Mouse (Mus musculus) forebrain, embryonic 15.5 days (tissue): ENCODE data around the gene Pck1. TPM values are rescaled to one million over a fixed set of nuclear protein-coding genes. Genes with fewer than 3 reads are reported as not detected.

Experiments used
- ATAC-seq: fragments of 200-750 bp; cut with Nextera tagmentation; replicated peaks from 2 replicates; pipeline ENCODE4 v1.8.0; 2017; ENCODE audit warnings: mild to moderate bottlenecking, moderate TSS enrichment, moderate library complexity
- H3K27ac ChIP-seq: fragments of 300-500 bp; sonication (generic); replicated peaks from 2 replicates; pipeline ENCODE4 v1.5.1; 2015; ENCODE audit warnings: mild to moderate bottlenecking, inconsistent platforms
- H3K27me3 ChIP-seq: fragments of 300-500 bp; sonication (generic); 2 replicates; pipeline ENCODE4 v1.6.1; 2015; ENCODE audit warnings: inconsistent platforms
- H3K36me3 ChIP-seq: fragments of 300-500 bp; sonication (generic); 2 replicates; pipeline ENCODE4 v1.6.1; 2015; ENCODE audit warnings: mild to moderate bottlenecking, inconsistent platforms
- H3K4me1 ChIP-seq: fragments of 300-500 bp; sonication (generic); 2 replicates; pipeline ENCODE4 v1.6.1; 2015; ENCODE audit warnings: inconsistent platforms
- H3K4me2 ChIP-seq: fragments of 300-500 bp; sonication (generic); replicated peaks from 2 replicates; pipeline ENCODE4 v1.6.1; 2015; ENCODE audit warnings: mild to moderate bottlenecking, inconsistent platforms
- H3K4me3 ChIP-seq: fragments of 300-500 bp; sonication (generic); 2 replicates; pipeline ENCODE4 v1.5.1; 2015; ENCODE audit warnings: mild to moderate bottlenecking, inconsistent platforms
- H3K9ac ChIP-seq: fragments of 300-500 bp; sonication (generic); replicated peaks from 2 replicates; pipeline ENCODE4 v1.6.1; 2015; ENCODE audit warnings: mild to moderate bottlenecking, inconsistent platforms
- H3K9me3 ChIP-seq: fragments of 300-500 bp; sonication (generic); 2 replicates; pipeline ENCODE4 v1.6.1; 2016; ENCODE audit warnings: inconsistent platforms
- WGBS: fragments of 180-500 bp; shearing (Covaris S2); methylation state at CpG from one replicate; pipeline ENCODE4 v1.1.7; 2015; ENCODE audit warnings: mixed read lengths; 5-methylcytosine and 5-hydroxymethylcytosine counted together
- polyA plus RNA-seq: library from polyadenylated mRNA; unstranded; fragments of >200 nt; fragmentation: Nextera tagmentation; extraction: Ambion mirVana; gene quantifications from 2 replicates; pipeline ENCODE4 v1.2.1, GENCODE M21; 2015

The Pck1 gene
- polyA plus RNA-seq, 1 experiment from 2014 or later: not detected

DNA sequence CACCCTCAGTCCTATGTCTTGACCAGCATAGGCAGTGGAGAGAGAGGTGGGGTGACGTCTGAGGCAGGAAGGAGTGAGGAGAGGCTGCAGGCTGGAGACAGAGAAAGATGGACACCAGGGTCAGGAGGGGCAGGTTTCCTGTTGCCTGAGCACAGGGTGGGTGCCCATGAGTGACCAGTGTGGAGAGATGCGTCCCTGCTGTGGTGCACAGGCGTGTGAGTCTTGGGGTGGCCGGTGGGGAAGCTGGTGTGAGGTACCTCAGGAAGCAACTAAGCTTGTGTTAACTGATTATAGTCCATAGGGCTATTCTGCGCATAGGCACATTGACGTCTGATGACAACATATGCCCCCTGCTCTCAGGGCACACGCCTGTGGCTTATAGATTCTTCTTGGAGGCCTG, 26.2 kb downstream of the Pck1 start:
- no peak overlapping the region for H3K4me2 ChIP-seq
- H3K4me1 ChIP-seq: peaks cover 7% of the 10 kb centered on the region
- WGBS: 88% methylated on average over 7 of the region's 7 CpGs
- H3K9ac ChIP-seq: no peak overlapping the region
- H3K27me3 ChIP-seq: no peaks in the 10 kb centered on the region
- H3K36me3 ChIP-seq: no peaks in the 10 kb centered on the region
- no peak for ATAC-seq
- no peak overlapping the region for H3K27ac ChIP-seq
- no peak overlapping the region for H3K4me3 ChIP-seq
- H3K9me3 ChIP-seq: no peaks in the 10 kb centered on the region

DNA sequence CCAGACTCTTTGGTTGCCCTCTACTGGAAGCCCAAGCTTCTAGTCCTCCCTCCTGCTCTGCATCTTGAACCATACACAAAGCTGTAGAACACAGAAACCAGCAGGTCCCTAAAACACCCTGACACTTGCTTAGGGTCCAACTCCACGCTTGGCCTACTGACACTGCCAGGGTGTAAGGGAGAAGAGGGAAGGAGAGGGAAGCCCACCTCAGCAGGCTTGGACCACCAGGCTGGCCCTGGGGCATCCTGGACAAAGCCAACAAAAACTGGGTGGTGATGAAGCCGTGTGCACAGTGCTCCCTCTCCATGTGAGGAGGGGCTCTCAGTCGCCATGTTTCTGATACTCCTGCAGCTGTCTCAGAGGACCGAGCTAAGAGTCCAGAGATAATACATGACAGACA, 27.2 kb downstream of the Pck1 start:
- Histone ChIP-seq H3K27me3 (no peaks in the 10 kb centered on the region), H3K36me3 (no peaks in the 10 kb centered on the region), H3K9ac (no peak overlapping the region), H3K27ac (no peak overlapping the region), H3K9me3 (no peaks in the 10 kb centered on the region), H3K4me2 (no peak overlapping the region), H3K4me1 (no peaks in the 10 kb centered on the region), H3K4me3 (no peak overlapping the region)
- ATAC-seq: no peak
- WGBS: 80% methylated on average over 4 of the region's 4 CpGs

DNA sequence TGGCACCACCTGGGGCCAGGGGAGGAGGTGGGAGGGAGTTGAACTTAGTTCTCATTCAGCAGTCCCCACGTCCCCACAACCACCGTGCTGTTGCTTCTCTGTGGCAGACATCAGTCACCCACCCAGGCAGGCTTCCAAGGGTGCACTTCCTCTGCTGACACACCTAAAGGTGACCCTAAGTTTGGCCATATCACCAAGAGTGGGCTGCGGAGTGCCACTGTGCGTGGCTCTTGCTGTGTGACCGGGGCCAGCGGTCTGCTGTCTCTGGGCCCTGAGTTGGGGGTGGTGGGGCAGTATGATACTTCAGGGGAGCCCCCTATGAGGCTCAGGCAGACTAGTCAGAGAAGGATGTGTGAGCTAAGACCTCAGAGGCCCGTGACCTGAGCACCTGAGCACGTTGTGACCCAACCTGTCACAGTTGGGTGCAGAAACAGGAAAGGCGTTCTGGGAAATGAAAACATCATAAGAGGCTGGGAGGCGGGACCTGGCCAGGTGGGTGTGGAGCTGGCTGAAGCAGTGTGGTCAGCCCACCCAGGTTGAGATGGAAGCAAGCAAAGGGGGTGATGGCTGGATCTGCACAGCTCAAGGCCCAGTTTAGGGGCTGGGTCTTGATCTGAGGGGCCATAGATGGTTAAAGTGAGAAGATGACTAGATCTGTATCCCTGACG, 28.0 kb downstream of the Pck1 start:
- Histone ChIP-seq H3K27ac (no peak overlapping the region), H3K4me3 (no peak overlapping the region), H3K9ac (no peak overlapping the region), H3K4me1 (no peaks in the 10 kb centered on the region), H3K9me3 (no peaks in the 10 kb centered on the region), H3K36me3 (no peaks in the 10 kb centered on the region), H3K4me2 (no peak overlapping the region), H3K27me3 (no peaks in the 10 kb centered on the region)
- no peak for ATAC-seq
- 88% methylated on average over 11 of the region's 11 CpGs for WGBS

DNA sequence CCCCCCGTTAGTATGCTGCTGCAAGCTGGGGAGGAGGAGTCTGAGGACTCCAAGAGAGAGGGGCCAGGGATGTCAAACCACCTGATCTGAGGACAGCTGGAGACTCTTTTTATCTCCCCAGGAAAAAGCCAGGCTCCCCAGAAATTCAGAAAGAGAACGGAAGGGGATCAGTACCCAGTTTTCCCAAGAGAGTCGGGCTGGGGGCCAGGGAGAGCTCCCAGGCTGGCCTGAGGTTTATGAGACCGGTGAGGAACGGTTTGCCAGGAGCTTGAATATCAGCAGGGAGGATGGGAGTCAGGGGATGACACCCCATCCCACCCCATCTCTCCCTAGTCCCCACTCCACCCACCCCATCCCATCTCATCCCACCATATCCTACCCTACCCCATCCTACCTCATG, 28.6 kb downstream of the Pck1 start:
- H3K9me3 ChIP-seq: no peaks in the 10 kb centered on the region
- no peak for ATAC-seq
- no peak overlapping the region for H3K27ac ChIP-seq
- H3K27me3 ChIP-seq: no peaks in the 10 kb centered on the region
- H3K4me2 ChIP-seq: no peak overlapping the region
- H3K4me1 ChIP-seq: no peaks in the 10 kb centered on the region
- 62% methylated on average over 5 of the region's 5 CpGs for WGBS
- H3K9ac ChIP-seq: no peak overlapping the region
- no peaks in the 10 kb centered on the region for H3K36me3 ChIP-seq
- H3K4me3 ChIP-seq: no peak overlapping the region

DNA sequence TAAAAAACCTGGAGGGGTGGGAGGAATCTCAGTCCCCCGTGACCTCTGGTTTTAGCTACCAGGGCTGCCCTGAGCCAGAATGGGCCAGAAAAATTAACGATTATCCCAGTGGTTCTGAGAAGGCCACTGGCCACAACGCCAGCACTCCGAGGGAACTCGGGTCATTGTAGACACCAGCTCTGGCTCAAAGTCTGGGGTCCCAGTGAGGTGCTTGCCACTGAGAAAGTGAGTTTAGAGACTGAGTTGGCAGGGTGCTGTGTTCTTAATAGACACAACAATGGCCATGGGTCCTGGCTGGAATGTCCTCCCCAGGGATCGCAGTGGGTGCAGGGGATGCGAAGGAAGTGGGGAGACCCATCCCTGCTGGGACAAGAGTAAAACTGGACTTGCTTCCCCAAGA, 29.1 kb downstream of the Pck1 start:
- 86% methylated on average over 7 of the region's 7 CpGs for WGBS
- no peaks in the 10 kb centered on the region for H3K9me3 ChIP-seq
- no peaks in the 10 kb centered on the region for H3K27me3 ChIP-seq
- H3K9ac ChIP-seq: no peak overlapping the region
- no peaks in the 10 kb centered on the region for H3K4me1 ChIP-seq
- ATAC-seq: no peak
- no peaks in the 10 kb centered on the region for H3K36me3 ChIP-seq
- no peak overlapping the region for H3K27ac ChIP-seq
- no peak overlapping the region for H3K4me2 ChIP-seq
- no peak overlapping the region for H3K4me3 ChIP-seq

DNA sequence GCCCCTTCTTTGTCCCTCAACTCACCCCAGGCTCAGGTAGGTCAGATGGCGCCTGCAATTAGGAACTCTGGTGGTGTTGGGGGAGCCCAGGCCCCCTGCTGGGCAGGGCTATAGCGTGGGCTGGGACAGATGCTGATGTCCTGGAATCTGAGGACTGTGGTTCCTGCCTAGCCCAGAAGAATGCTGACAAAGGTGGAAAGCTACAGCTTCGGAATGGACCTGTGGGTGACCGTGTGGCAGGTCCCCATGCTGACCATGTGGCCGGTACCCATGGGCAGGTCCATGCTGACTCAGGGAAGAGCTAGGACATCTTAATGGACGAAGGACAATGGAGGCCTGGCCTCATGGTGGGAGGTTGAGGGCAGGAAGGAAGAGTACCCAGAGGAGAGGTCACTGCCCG, 29.9 kb downstream of the Pck1 start:
- WGBS: 85% methylated on average over 7 of the region's 7 CpGs

DNA sequence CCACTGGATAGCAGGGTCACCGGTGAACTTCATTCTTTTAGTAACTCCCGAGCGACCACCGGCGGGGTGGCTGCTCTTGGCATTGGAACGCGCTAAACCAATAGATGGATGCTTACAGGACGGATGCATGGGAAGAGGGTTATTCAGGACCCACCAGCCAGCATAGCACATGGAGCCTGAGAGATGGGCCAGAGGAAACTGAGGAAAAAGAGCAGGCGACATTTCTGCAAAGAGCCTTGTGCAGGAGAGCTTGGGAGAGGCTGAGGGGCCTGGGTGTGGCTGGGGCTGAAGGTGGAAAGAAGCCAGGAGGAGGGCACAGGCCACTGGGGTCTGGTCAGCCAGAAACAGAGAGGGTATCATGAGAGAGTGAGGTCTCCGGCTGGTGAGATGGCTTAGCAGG, 30.5 kb downstream of the Pck1 start:
- Histone ChIP-seq H3K4me3 (no peak overlapping the region), H3K27me3 (no peaks in the 10 kb centered on the region), H3K9ac (no peak overlapping the region), H3K36me3 (no peaks in the 10 kb centered on the region), H3K9me3 (no peaks in the 10 kb centered on the region), H3K27ac (no peak overlapping the region), H3K4me1 (no peaks in the 10 kb centered on the region), H3K4me2 (no peak overlapping the region)
- WGBS: 89% methylated on average over 10 of the region's 10 CpGs
- ATAC-seq: no peak

More for the DNA sequence above, 29.9 kb downstream of the Pck1 start:
- no peak for ATAC-seq
- Histone ChIP-seq H3K9me3 (no peaks in the 10 kb centered on the region), H3K4me3 (no peak overlapping the region), H3K4me2 (no peak overlapping the region), H3K27me3 (no peaks in the 10 kb centered on the region), H3K4me1 (no peaks in the 10 kb centered on the region), H3K36me3 (no peaks in the 10 kb centered on the region), H3K27ac (no peak overlapping the region), H3K9ac (no peak overlapping the region)

DNA sequence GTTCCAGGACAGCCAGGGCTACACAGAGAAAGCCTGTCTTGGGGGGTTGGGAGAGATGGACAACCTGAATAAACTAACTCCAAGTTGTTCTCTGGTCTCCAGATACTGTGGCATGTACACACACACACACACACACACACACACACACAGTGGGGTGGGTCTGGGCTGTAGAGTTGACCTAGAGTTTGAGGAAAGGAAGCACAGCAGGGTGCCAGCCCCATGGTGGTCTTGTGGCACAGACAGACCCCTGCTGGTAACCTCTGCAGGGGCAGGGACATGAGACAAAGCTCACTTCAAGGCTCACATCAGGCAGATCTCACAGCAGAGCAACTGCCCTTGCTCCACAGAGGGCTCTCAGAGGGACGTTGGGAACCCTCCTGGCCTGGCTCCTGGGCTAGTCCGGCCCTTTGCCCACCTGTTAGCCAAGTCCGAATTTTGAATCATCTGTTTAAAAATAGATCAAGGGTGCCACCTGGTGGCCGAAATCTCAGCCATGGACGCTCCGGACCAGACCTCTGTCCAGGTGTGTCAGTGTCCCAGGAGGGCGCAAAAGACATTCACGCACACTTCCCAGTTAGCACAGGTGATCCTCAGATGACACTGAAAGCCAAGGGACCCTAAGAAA, 31.1 kb downstream of the Pck1 start:
- no peak overlapping the region for H3K27ac ChIP-seq
- no peak overlapping the region for H3K4me2 ChIP-seq
- WGBS: 13% methylated on average over 8 of the region's 8 CpGs
- H3K4me1 ChIP-seq: no peaks in the 10 kb centered on the region
- H3K9ac ChIP-seq: no peak overlapping the region
- no peak overlapping the region for H3K4me3 ChIP-seq
- H3K27me3 ChIP-seq: no peaks in the 10 kb centered on the region
- no peaks in the 10 kb centered on the region for H3K9me3 ChIP-seq
- ATAC-seq: no peak; the same call in 1 of the 2 replicates
- H3K36me3 ChIP-seq: no peaks in the 10 kb centered on the region

DNA sequence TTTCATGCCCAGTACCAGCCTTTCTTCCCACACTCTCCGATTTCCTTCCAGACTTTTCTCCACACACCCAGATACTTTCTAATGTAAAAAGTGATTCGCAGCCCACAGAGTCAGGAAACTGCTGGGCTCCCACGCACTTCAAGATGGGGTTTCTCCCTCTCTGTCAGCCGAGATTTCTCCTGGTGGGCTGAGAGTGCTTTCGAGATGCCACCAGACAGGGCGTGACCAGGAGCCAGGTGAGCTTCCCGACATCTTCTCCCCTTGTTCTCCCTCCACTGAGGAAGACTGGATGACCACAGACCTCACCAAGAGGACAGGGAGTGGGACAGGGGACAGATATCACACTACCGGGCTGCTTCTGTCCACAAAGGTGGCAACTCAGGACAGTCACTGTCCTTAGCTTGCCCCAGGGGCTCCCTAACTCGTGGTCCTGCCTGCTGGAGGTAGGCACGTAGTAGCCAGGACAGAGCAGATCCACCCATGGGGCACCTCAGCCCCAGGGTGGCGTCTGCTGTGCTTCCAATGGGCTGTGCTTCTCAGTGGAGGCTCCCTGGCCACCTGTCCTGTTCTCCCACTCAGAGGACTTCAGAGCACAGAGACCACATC, 31.7 kb downstream of the Pck1 start:
- Histone ChIP-seq H3K27ac (no peak overlapping the region), H3K4me3 (no peak overlapping the region), H3K4me1 (no peaks in the 10 kb centered on the region), H3K27me3 (no peaks in the 10 kb centered on the region), H3K9me3 (no peaks in the 10 kb centered on the region), H3K9ac (no peak overlapping the region), H3K36me3 (no peaks in the 10 kb centered on the region), H3K4me2 (no peak overlapping the region)
- no peak for ATAC-seq
- WGBS: 62% methylated on average over 11 of the region's 11 CpGs

DNA sequence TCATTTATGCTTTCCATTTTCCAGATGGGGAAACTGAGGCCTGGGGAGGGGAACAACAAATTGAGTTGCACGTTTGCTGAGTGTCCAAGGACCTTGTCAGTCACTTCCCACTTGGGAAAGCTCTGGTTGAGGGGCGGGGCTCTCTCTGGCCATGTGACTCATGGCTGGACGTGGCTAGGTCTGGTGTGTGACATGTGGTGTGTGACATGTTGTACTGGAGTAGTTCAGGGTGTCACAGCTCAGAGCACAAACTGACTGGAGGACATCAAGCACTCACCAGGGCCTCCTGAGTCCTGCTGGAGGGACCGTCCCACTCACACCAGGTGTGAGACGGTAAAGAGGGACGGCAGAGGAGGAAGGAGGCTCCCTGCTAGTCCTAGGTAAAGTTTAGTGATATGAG, 32.4 kb downstream of the Pck1 start:
- Histone ChIP-seq H3K9me3 (no peaks in the 10 kb centered on the region), H3K9ac (no peak overlapping the region), H3K27ac (no peak overlapping the region), H3K4me3 (no peak overlapping the region), H3K4me1 (no peaks in the 10 kb centered on the region), H3K36me3 (no peaks in the 10 kb centered on the region), H3K27me3 (no peaks in the 10 kb centered on the region), H3K4me2 (no peak overlapping the region)
- ATAC-seq: no peak
- WGBS: 72% methylated on average over 6 of the region's 6 CpGs

DNA sequence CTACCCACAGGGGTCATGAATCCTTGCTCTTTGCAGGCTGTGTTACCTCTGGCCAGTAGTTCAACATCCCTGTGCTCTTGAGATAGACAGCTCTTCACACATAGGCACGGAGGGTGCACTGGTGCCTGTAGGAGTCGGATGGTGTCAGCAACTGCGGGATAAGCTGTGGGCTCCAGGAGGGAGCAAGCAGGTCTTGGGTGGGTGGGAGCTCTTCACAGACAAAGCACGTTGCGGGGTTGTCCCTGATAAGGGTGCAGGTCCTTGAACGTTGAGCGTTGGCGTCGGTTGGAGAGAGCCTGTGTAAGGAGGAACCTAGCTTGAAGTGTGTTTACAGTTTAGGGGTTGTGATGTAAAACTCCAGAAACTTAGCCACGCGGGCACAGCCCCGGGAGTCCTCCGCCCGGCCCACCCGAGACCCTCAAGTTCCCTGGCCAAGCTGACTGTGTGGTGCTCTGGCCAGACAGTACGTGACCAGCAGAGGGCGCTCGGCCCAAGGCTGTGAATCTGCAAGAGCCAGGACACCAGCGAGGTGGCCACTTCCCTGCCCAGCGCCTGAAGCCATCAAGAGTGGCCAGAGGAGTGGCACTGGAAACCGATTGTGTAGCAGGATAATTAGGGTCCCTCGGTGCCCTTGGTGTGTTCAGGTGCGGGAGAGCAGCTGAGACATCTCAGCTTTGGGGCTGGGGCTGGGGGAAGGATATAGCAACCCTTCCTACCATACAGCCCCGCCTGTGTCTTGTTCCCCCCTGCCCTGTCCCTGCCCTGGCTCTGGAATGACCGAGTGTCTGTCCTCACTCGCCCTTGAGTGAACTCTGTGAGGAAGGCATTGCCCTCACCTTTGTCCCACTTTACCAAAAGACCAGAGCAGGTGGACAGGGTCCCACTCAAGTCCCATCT, 33.4 kb downstream of the Pck1 start:
- ATAC-seq: peak; percentile 76
- Histone ChIP-seq H3K4me2 (0 out of 2 replicates have a peak overlapping the region, but pooled peaks have one; percentile 9), H3K27me3 (no peaks in the 10 kb centered on the region), H3K9me3 (no peaks in the 10 kb centered on the region), H3K36me3 (no peaks in the 10 kb centered on the region), H3K4me1 (no peaks in the 10 kb centered on the region), H3K9ac (no peak overlapping the region), H3K27ac (no peak overlapping the region), H3K4me3 (no peak overlapping the region)
- WGBS: 30% methylated on average over 26 of the region's 26 CpGs
